Mouse (Mus musculus) forebrain, embryonic 13.5 days (tissue): ENCODE measurements around the gene Prpf19. TPM values are rescaled to one million over a fixed set of nuclear protein-coding genes. Genes with fewer than 3 reads are reported as not detected.

Source experiments
- ATAC-seq: fragments of 200-750 bp; cut with Nextera tagmentation; 2 replicates; pipeline ENCODE4 v1.8.0; 2017
- H3K27ac ChIP-seq: fragments of 300-500 bp; sonication (generic); 2 replicates; pipeline ENCODE4 v1.5.1; 2015; ENCODE audit warnings: inconsistent platforms, mild to moderate bottlenecking, moderate library complexity
- H3K27me3 ChIP-seq: fragments of 300-500 bp; sonication (generic); 2 replicates; pipeline ENCODE4 v1.6.1; 2015; ENCODE audit warnings: mild to moderate bottlenecking, inconsistent platforms
- H3K36me3 ChIP-seq: fragments of 300-500 bp; sonication (generic); 2 replicates; pipeline ENCODE4 v1.6.1; 2015; ENCODE audit warnings: mild to moderate bottlenecking, inconsistent platforms; ENCODE audit not compliant: poor library complexity, severe bottlenecking
- H3K4me1 ChIP-seq: fragments of 300-500 bp; sonication (generic); 2 replicates; pipeline ENCODE4 v1.6.1; 2015; ENCODE audit warnings: inconsistent platforms
- H3K4me2 ChIP-seq: fragments of 300-500 bp; sonication (generic); 2 replicates; pipeline ENCODE4 v1.6.1; 2015; ENCODE audit warnings: inconsistent platforms, mild to moderate bottlenecking, moderate library complexity
- H3K4me3 ChIP-seq: fragments of 300-500 bp; sonication (generic); 2 replicates; pipeline ENCODE4 v1.5.1; 2015; ENCODE audit warnings: mild to moderate bottlenecking, inconsistent platforms
- H3K9ac ChIP-seq: fragments of 300-500 bp; sonication (generic); 2 replicates; pipeline ENCODE4 v1.6.1; 2015; ENCODE audit warnings: mild to moderate bottlenecking, inconsistent platforms
- H3K9me3 ChIP-seq: fragments of 300-500 bp; sonication (generic); replicated peaks from 2 replicates; pipeline ENCODE4 v1.6.1; 2016; ENCODE audit warnings: inconsistent platforms
- WGBS: fragments of 180-500 bp; shearing (Covaris S2); methylation state at CpG from one replicate; pipeline ENCODE4 v1.1.7; 2015; 5-methylcytosine and 5-hydroxymethylcytosine counted together
- polyA plus RNA-seq: library from polyadenylated mRNA; unstranded; fragments of >200 nt; fragmentation: Nextera tagmentation; extraction: Ambion mirVana; gene quantifications from 2 replicates; pipeline ENCODE4 v1.2.1, GENCODE M21; 2015

The Prpf19 gene
- polyA plus RNA-seq, 1 experiment from 2014 or later, result 45.3 TPM

GRCm38 (mm10) chr19:10869886-10870527 lies 25.0 kb upstream of the Prpf19 start, which contains the start of gene Tmem132a:
Gene Tmem132a, minus strand, starts transcription at chr19:10869940.
- ATAC-seq, result peak; percentile 50
- Histone ChIP-seq H3K27ac (peak within 1 kb of the TSS; percentile 92), H3K9ac (peak within 1 kb of the TSS; percentile 96), H3K4me2 (peak within 1 kb of the TSS; percentile 93), H3K36me3 (peaks cover 60% of the 10 kb centered on the region), H3K9me3 (no peaks in the 10 kb centered on the region), H3K27me3 (no peaks in the 10 kb centered on the region), H3K4me3 (peak within 1 kb of the TSS; percentile 88), H3K4me1 (peaks cover 34% of the 10 kb centered on the region)
- WGBS, result under 1% methylated on average over 8 of the region's 8 CpGs

DNA sequence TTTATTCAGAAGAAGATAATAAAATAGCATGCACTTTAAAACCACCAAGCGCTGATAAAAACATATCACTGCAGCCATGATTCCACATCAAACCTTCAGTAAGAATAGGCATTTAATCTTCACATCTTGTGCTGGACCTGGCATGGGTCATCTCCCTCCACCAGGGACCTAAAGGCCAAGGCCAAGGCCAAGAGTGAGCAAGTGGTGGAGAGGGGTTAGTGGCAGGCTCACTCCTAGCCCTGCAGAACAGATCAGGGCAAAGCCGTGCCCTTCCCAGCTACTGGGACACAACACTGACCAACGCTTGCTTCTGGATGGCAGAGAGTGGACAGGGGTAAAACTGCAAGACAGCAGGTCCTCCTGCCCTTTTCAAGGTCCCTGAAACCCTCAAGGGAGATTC lies 24.4 kb upstream of the Prpf19 start:
- no peaks in the 10 kb centered on the region for H3K27me3 ChIP-seq
- H3K4me1 ChIP-seq, result peaks cover 34% of the 10 kb centered on the region
- H3K27ac ChIP-seq, result no peak overlapping the region; the same call in 1 of the 2 replicates
- H3K9me3 ChIP-seq, result no peaks in the 10 kb centered on the region
- no peak overlapping the region for H3K4me3 ChIP-seq
- H3K4me2 ChIP-seq, result no peak overlapping the region
- H3K36me3 ChIP-seq, result peaks cover 53% of the 10 kb centered on the region
- no peak for ATAC-seq
- 90% methylated on average over 3 of the region's 3 CpGs for WGBS
- no peak overlapping the region for H3K9ac ChIP-seq

DNA sequence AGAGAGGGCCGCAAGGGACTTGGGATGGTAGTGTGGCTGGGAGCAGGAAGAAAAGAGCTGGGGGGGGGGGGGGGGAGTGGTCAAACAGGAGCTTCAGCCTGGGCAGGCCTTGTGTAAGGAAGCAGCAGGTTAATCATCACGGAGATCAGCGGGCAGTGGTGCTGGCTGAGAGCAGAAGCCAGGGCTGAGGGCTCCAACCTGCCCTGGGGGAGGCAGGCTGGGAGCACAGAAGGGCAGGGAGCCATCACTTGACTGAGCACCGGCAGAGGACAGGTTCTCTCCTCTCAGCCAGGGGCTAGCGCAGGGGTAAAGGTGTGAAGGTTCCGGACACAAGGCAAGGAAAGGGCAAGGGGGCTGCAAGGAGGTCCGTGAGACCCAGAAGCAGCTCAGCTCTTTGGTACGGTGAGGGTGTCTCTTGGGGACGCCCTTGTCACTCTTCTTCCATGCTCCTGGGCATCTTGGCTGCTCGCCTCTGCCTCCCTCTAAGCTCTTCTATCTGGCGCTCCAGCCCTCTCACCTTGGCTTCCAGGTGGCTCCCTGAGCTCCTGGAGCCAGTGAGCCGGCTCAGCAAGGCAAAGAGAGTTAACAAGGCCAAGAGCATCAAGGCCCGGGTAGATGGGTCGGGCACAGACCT lies 23.6 kb upstream of the Prpf19 start:
- Histone ChIP-seq H3K36me3 (peaks cover 46% of the 10 kb centered on the region), H3K27ac (no peak overlapping the region), H3K9ac (no peak overlapping the region), H3K27me3 (no peaks in the 10 kb centered on the region), H3K9me3 (no peaks in the 10 kb centered on the region), H3K4me2 (no peak overlapping the region), H3K4me3 (no peak overlapping the region), H3K4me1 (peaks cover 34% of the 10 kb centered on the region)
- WGBS, result 86% methylated on average over 14 of the region's 14 CpGs
- ATAC-seq, result no peak

DNA sequence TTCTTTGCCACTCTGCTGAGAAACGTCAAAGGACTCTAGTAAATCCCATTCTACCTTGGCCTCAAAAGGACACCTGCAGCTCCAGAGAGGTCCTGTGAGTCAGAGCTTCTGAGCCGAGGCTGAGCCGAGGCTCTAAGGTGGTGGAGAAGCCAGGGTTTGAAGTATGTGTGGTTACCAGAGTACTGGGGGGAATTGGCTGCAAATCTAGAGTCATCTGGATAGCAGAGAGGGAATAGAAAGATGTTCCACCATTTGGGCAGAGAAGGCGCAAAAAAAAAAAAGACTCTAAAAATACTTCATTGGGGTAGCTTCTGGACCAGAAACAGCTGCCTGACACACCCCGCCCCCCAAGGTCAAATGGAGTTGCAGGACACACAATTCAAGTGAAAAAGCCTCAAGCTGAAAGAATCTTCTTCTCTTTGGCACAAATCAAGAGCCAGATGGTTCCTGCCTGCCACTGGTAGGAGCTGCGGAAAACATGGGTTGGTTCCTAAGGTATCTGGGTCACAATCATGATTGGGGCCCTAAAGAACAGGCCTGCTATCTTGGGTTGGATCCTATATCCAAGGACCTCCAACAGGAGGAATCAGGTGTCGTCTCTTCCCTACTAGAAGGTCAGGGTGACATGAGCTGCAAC lies 16.7 kb upstream of the Prpf19 start:
- no peak for ATAC-seq
- no peak overlapping the region for H3K27ac ChIP-seq
- no peak overlapping the region for H3K9ac ChIP-seq
- H3K36me3 ChIP-seq, result peaks cover 22% of the 10 kb centered on the region
- peaks cover 32% of the 10 kb centered on the region for H3K4me1 ChIP-seq
- H3K4me3 ChIP-seq, result no peak overlapping the region
- no peaks in the 10 kb centered on the region for H3K9me3 ChIP-seq
- H3K4me2 ChIP-seq, result no peak overlapping the region
- no peaks in the 10 kb centered on the region for H3K27me3 ChIP-seq
- 96% methylated on average over 7 of the region's 7 CpGs for WGBS

- peaks cover 11% of the 10 kb centered on the region; the same call in 1 of the 2 replicates for H3K36me3 ChIP-seq
- no peak overlapping the region; the same call in 1 of the 2 replicates for H3K27ac ChIP-seq
- H3K9me3 ChIP-seq, result peaks cover 8% of the 10 kb centered on the region; the same call in 1 of the 2 replicates
- 42% methylated on average over 6 of the region's 7 CpGs for WGBS
- peak overlapping the region; percentile 65 for H3K4me3 ChIP-seq
- no peak for ATAC-seq
- H3K9ac ChIP-seq, result peak overlapping the region; percentile 82
- no peaks in the 10 kb centered on the region for H3K27me3 ChIP-seq
- H3K4me1 ChIP-seq, result peaks cover 32% of the 10 kb centered on the region
- H3K4me2 ChIP-seq, result peak overlapping the region; percentile 94
Observed at GRCm38 (mm10) chr19:10880085-10880974, 14.7 kb upstream of the Prpf19 start.

- H3K9ac ChIP-seq, result peak overlapping the region; percentile 82
- no peak; the same call in 1 of the 2 replicates for ATAC-seq
- H3K36me3 ChIP-seq, result peaks cover 11% of the 10 kb centered on the region; the same call in 1 of the 2 replicates
- H3K27ac ChIP-seq, result peak overlapping the region; percentile 97
- H3K4me3 ChIP-seq, result peak overlapping the region; percentile 65
- peaks cover 11% of the 10 kb centered on the region; the same call in 1 of the 2 replicates for H3K9me3 ChIP-seq
- WGBS, result under 1% methylated on average over 14 of the region's 14 CpGs
- peaks cover 32% of the 10 kb centered on the region for H3K4me1 ChIP-seq
- H3K4me2 ChIP-seq, result peak overlapping the region; percentile 94
- no peaks in the 10 kb centered on the region for H3K27me3 ChIP-seq
Observed at GRCm38 (mm10) chr19:10880975-10881425, 14.0 kb upstream of the Prpf19 start.

- H3K36me3 ChIP-seq, result peaks cover 11% of the 10 kb centered on the region; the same call in 1 of the 2 replicates
- H3K27ac ChIP-seq, result peak within 1 kb of the TSS; percentile 97
- peak within 1 kb of the TSS; percentile 82 for H3K9ac ChIP-seq
- H3K4me3 ChIP-seq, result peak within 1 kb of the TSS; percentile 65
- no peaks in the 10 kb centered on the region for H3K27me3 ChIP-seq
- peak; percentile 95 for ATAC-seq
- peaks cover 11% of the 10 kb centered on the region; the same call in 1 of the 2 replicates for H3K9me3 ChIP-seq
- under 1% methylated on average over 49 of the region's 49 CpGs for WGBS
- peaks cover 32% of the 10 kb centered on the region for H3K4me1 ChIP-seq
- H3K4me2 ChIP-seq, result peak within 1 kb of the TSS; percentile 94
Observed at GRCm38 (mm10) chr19:10881426-10882154, 13.4 kb upstream of the Prpf19 start, which contains the start of gene Tmem109. Gene Tmem109, minus strand, starts transcription at chr19:10882001.

DNA sequence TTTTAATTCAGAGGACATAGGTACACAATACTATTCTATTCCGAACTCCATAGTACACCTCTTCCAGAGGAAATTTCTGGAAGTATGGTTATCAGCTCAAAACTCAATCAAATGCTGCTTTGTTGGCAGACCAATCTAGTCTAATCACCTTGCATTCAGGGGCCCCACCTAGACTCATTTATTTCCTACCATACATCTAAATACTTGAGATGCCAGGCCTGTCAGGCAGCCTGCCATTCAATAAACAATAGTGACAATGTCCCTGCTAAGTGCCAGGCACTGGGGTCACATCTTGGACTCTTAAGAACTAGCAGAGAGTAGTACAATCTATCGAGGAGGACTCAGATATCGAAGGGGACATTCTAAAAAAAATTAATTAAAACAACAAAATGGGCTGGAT lies 2.8 kb upstream of the Prpf19 start:
- Histone ChIP-seq H3K36me3 (peaks cover 1% of the 10 kb centered on the region; the same call in 1 of the 2 replicates), H3K4me2 (no peak overlapping the region), H3K9ac (no peak overlapping the region), H3K4me1 (peaks cover 20% of the 10 kb centered on the region), H3K27me3 (no peaks in the 10 kb centered on the region), H3K4me3 (no peak overlapping the region), H3K27ac (no peak overlapping the region), H3K9me3 (no peaks in the 10 kb centered on the region)
- WGBS, result 87% methylated on average over 3 of the region's 3 CpGs
- ATAC-seq, result no peak

- Histone ChIP-seq H3K4me2 (peak overlapping the region; percentile 89), H3K9ac (peak overlapping the region; percentile 94), H3K4me1 (peaks cover 23% of the 10 kb centered on the region), H3K4me3 (peak overlapping the region; percentile 90), H3K27ac (peak overlapping the region; percentile 92), H3K9me3 (no peaks in the 10 kb centered on the region), H3K27me3 (no peaks in the 10 kb centered on the region), H3K36me3 (peaks cover 36% of the 10 kb centered on the region)
- WGBS, result 2% methylated on average over 16 of the region's 16 CpGs
- ATAC-seq, result no peak
Observed at GRCm38 (mm10) chr19:10895708-10896107, 677 bp downstream of the Prpf19 start.

- 87% methylated on average over 7 of the region's 7 CpGs for WGBS
- no peak for ATAC-seq
Observed at GRCm38 (mm10) chr19:10896849-10897248, 1.8 kb downstream of the Prpf19 start.

DNA sequence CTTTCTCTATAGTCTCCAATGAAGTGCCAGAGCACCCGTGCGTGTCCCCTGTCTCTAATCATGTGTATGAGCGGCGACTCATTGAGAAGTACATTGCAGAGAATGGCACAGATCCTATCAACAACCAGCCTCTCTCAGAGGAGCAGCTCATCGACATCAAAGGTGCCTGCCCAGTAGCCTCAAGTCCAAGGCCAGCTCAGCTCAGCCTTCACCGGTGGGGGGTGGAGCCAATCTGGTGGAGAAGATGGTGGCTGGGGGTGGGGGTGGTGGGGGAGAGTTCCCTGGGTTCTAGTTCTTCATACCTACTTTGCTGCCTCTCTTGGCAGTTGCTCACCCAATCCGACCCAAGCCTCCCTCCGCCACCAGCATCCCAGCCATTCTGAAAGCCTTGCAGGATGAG lies 2.5 kb downstream of the Prpf19 start:
- Histone ChIP-seq H3K9me3 (no peaks in the 10 kb centered on the region), H3K27me3 (no peaks in the 10 kb centered on the region), H3K27ac (no peak overlapping the region), H3K4me2 (no peak overlapping the region; the same call in 1 of the 2 replicates), H3K9ac (no peak overlapping the region), H3K4me1 (peaks cover 23% of the 10 kb centered on the region), H3K4me3 (no peak overlapping the region), H3K36me3 (peaks cover 54% of the 10 kb centered on the region)
- ATAC-seq, result no peak
- WGBS, result 88% methylated on average over 8 of the region's 8 CpGs

More at GRCm38 (mm10) chr19:10896849-10897248, 1.8 kb downstream of the Prpf19 start:
- Histone ChIP-seq H3K27me3 (no peaks in the 10 kb centered on the region), H3K9me3 (no peaks in the 10 kb centered on the region), H3K4me1 (peaks cover 23% of the 10 kb centered on the region), H3K9ac (peak overlapping the region; percentile 94), H3K4me2 (peak overlapping the region; percentile 89), H3K27ac (no peak overlapping the region), H3K4me3 (peak overlapping the region; percentile 90), H3K36me3 (peaks cover 48% of the 10 kb centered on the region)
